Mouse (Mus musculus): Measurements from ENCODE around the gene Gal3st2b.
"Not testable (repeated sequence)": the region's sequence is repeated elsewhere in the genome, so short reads cannot be mapped to it uniquely, and the experiment has no call there.

Gene Gal3st2b

GRCm38 (mm10) chr1:93918011-93918410 lies at the start of gene Gal3st2b:
TSS of gene Gal3st2b (plus strand) at chr1:93918311.
- not testable (repeated sequence) for DNase-seq

- not testable (repeated sequence) for DNase-seq
These were observed 46.5 kb upstream of the Gal3st2b start for GRCm38 (mm10) chr1:93871594-93872105.

- DNase-seq = not testable (repeated sequence)
These were observed 43.7 kb upstream of the Gal3st2b start for GRCm38 (mm10) chr1:93874405-93874804.

- not testable (repeated sequence) for DNase-seq
These were observed 36.3 kb upstream of the Gal3st2b start for GRCm38 (mm10) chr1:93881778-93882177.

- DNase-seq = not testable (repeated sequence)
These were observed 27.2 kb upstream of the Gal3st2b start for GRCm38 (mm10) chr1:93890936-93891335.

- DNase-seq = not testable (repeated sequence)
These were observed 20.7 kb upstream of the Gal3st2b start for GRCm38 (mm10) chr1:93897395-93897794.

- not testable (repeated sequence) for DNase-seq
These were observed 16.8 kb upstream of the Gal3st2b start for GRCm38 (mm10) chr1:93901291-93901690.

- not testable (repeated sequence) for DNase-seq
These were observed 11.4 kb upstream of the Gal3st2b start for GRCm38 (mm10) chr1:93906690-93907089.

GRCm38 (mm10) chr1:93908977-93909586 lies 9.0 kb upstream of the Gal3st2b start:
- not testable (repeated sequence) for DNase-seq

- not testable (repeated sequence) for DNase-seq
These were observed 6.2 kb upstream of the Gal3st2b start for GRCm38 (mm10) chr1:93911877-93912276.

GRCm38 (mm10) chr1:93917160-93917559 lies 951 bp upstream of the Gal3st2b start:
- not testable (repeated sequence) for DNase-seq

GRCm38 (mm10) chr1:93918775-93919174 lies 664 bp downstream of the Gal3st2b start:
- not testable (repeated sequence) for DNase-seq

- not testable (repeated sequence) for DNase-seq
These were observed 1.2 kb downstream of the Gal3st2b start for GRCm38 (mm10) chr1:93919321-93919720.

- DNase-seq = not testable (repeated sequence)
These were observed 4.5 kb downstream of the Gal3st2b start for GRCm38 (mm10) chr1:93922609-93923008.

- not testable (repeated sequence) for DNase-seq
These were observed 5.0 kb downstream of the Gal3st2b start for GRCm38 (mm10) chr1:93923098-93923497.

- not testable (repeated sequence) for DNase-seq
These were observed 17.3 kb downstream of the Gal3st2b start for GRCm38 (mm10) chr1:93935378-93935777.

GRCm38 (mm10) chr1:93937807-93938206 lies 19.7 kb downstream of the Gal3st2b start:
- DNase-seq = peak; percentile 15

GRCm38 (mm10) chr1:93938415-93938814 lies 20.3 kb downstream of the Gal3st2b start:
- DNase-seq = not testable (repeated sequence)

GRCm38 (mm10) chr1:93949087-93949486 lies 31.0 kb downstream of the Gal3st2b start:
- not testable (repeated sequence) for DNase-seq

- not testable (repeated sequence) for DNase-seq
These were observed 48.4 kb downstream of the Gal3st2b start for GRCm38 (mm10) chr1:93966489-93966888.

GRCm38 (mm10) chr1:93970380-93970779 lies 52.3 kb downstream of the Gal3st2b start:
- DNase-seq = not testable (repeated sequence)

- DNase-seq = not testable (repeated sequence)
These were observed 52.7 kb downstream of the Gal3st2b start for GRCm38 (mm10) chr1:93970797-93971196.

- DNase-seq = not testable (repeated sequence)
These were observed 57.7 kb downstream of the Gal3st2b start for GRCm38 (mm10) chr1:93975764-93976163.

GRCm38 (mm10) chr1:93978287-93978686 lies 60.2 kb downstream of the Gal3st2b start:
- DNase-seq = not testable (repeated sequence)

Data from right cerebral cortex, postnatal 14 days (tissue).